Mouse (Mus musculus) kidney, adult 9 months (tissue): ENCODE results near the gene Cdc27.

Source experiments
- DNase-seq: peaks from one replicate; pipeline ENCODE4 v3.0.0; 2022

Cdc27 gene

GRCm38 (mm10) chr11:104550406-104550974 is at the start of gene Cdc27, which contains the start of gene Myl4:
TSS of gene Cdc27 (minus strand) at chr11:104550620.
TSS of gene Myl4 (plus strand) at chr11:104550663.
- DNase-seq: peak; percentile 100

- no peak for DNase-seq
These were observed 49.0 kb upstream of the Cdc27 start for GRCm38 (mm10) chr11:104599265-104599945.

GRCm38 (mm10) chr11:104596365-104596764 is 45.9 kb upstream of the Cdc27 start:
- peak; percentile 37 for DNase-seq

GRCm38 (mm10) chr11:104592066-104592835 is 41.8 kb upstream of the Cdc27 start:
- DNase-seq: no peak

GRCm38 (mm10) chr11:104590148-104590547 is 39.7 kb upstream of the Cdc27 start:
- peak; percentile 82 for DNase-seq

GRCm38 (mm10) chr11:104589570-104589969 is 39.1 kb upstream of the Cdc27 start:
- no peak for DNase-seq

- DNase-seq: no peak
These were observed 38.1 kb upstream of the Cdc27 start for GRCm38 (mm10) chr11:104588513-104588912.

GRCm38 (mm10) chr11:104587904-104588303 is 37.5 kb upstream of the Cdc27 start:
- no peak for DNase-seq

GRCm38 (mm10) chr11:104585495-104585894 is 35.1 kb upstream of the Cdc27 start:
- DNase-seq: no peak

GRCm38 (mm10) chr11:104582630-104583364 is 32.4 kb upstream of the Cdc27 start:
- no peak for DNase-seq

GRCm38 (mm10) chr11:104582308-104582606 is 31.8 kb upstream of the Cdc27 start:
- no peak for DNase-seq

- DNase-seq: no peak
These were observed 31.3 kb upstream of the Cdc27 start for GRCm38 (mm10) chr11:104581446-104582307.

GRCm38 (mm10) chr11:104580606-104581005 is 30.2 kb upstream of the Cdc27 start:
- DNase-seq: no peak

- no peak for DNase-seq
These were observed 29.7 kb upstream of the Cdc27 start for GRCm38 (mm10) chr11:104580091-104580490.

- no peak for DNase-seq
These were observed 29.2 kb upstream of the Cdc27 start for GRCm38 (mm10) chr11:104579575-104579974.

GRCm38 (mm10) chr11:104579084-104579483 is 28.7 kb upstream of the Cdc27 start:
- DNase-seq: no peak

- no peak for DNase-seq
These were observed 27.7 kb upstream of the Cdc27 start for GRCm38 (mm10) chr11:104578074-104578473.

- DNase-seq: no peak
These were observed 26.6 kb upstream of the Cdc27 start for GRCm38 (mm10) chr11:104576772-104577612.

GRCm38 (mm10) chr11:104572566-104572965 is 22.1 kb upstream of the Cdc27 start:
- DNase-seq: no peak

GRCm38 (mm10) chr11:104572091-104572490 is 21.7 kb upstream of the Cdc27 start:
- DNase-seq: no peak

- DNase-seq: peak; percentile 14
These were observed 21.0 kb upstream of the Cdc27 start for GRCm38 (mm10) chr11:104571373-104571772.
